ENCODE assay signal across 18 mouse cellular contexts in the genomic region with DNA sequence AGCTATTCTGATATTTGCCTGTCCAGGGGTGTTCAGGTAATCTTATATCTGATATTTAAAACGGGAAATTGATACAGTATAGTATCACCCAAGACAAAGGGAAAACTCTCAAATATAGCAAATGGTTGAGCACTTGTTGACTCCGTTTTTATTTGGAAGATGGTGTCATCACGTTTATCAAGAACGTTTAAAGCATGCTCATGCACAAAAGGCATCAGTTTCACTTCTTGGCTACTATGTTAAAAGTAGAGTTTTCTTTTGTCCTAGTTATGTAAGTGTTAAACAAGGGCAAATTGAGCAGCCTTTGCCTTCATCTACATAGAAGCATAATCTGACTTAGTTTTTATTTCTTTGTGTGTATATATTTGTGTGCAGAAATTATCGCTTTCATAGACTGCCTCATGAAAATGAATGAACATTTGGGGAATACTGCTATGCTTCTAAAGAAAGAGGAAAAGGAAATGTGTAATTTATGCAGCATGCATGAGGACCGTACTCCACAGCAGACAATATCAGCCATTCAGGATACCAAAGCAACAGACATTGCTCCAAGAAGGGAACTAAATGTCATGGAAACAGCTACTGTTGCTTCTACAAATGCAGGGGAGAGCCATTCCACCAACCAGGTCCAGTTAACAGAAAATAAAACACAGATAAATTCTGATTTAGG. TPM values are rescaled to one million over a fixed set of nuclear protein-coding genes. Genes with fewer than 3 reads are reported as not detected.
DNase-seq lines count a peak whose midpoint lies in the region; ATAC-seq lines count a peak whose summit lies in the region.
"Had no signal": no experiment of that assay in that cellular context is flagged by ENCODE, and none has a peak within 500 bp of the region (broad histone marks: within the 10 kb centered on the region; RNA-seq: fewer than 3 reads in every experiment).

A gene (plus strand): TSS at position 422 of the 670 bp plus-strand sequence.

- no peaks in the 10 kb centered on the region for H3K4me1 ChIP-seq in forebrain, embryonic 15.5 days
- H3K4me1 ChIP-seq in forebrain, embryonic 10.5 days, result no peaks in the 10 kb centered on the region
- H3K4me1 ChIP-seq in midbrain, embryonic 11.5 days (ENCODE audit: control insufficient read depth, insufficient read depth, low read length), result no peaks in the 10 kb centered on the region
- no peaks in the 10 kb centered on the region; the same call in 1 of the 2 replicates for H3K4me1 ChIP-seq in midbrain, embryonic 10.5 days
- no peaks in the 10 kb centered on the region for H3K4me1 ChIP-seq in neural tube, embryonic 14.5 days (ENCODE audit: control insufficient read depth, insufficient read depth, low read length)
- H3K4me1 ChIP-seq: lung, embryonic 15.5 days; stomach, embryonic 15.5 days had no signal

- H3K36me3 ChIP-seq in forebrain, embryonic 15.5 days, result no peaks in the 10 kb centered on the region
- no peaks in the 10 kb centered on the region for H3K36me3 ChIP-seq in forebrain, embryonic 10.5 days (replicated peaks)
- H3K36me3 ChIP-seq in midbrain, embryonic 11.5 days (ENCODE audit: control insufficient read depth, insufficient read depth, low read length), result no peaks in the 10 kb centered on the region
- no peaks in the 10 kb centered on the region for H3K36me3 ChIP-seq in midbrain, embryonic 10.5 days
- no peaks in the 10 kb centered on the region for H3K36me3 ChIP-seq in neural tube, embryonic 14.5 days (ENCODE audit: control insufficient read depth, insufficient read depth, low read length)
- H3K36me3 ChIP-seq: lung, embryonic 15.5 days; stomach, embryonic 15.5 days had no signal

- H3K4me3 ChIP-seq in forebrain, embryonic 15.5 days, result no peak within 1 kb of the TSS
- H3K4me3 ChIP-seq in forebrain, embryonic 10.5 days, result no peak within 1 kb of the TSS
- H3K4me3 ChIP-seq in midbrain, embryonic 11.5 days (ENCODE audit: low read depth, low read length), result no peak within 1 kb of the TSS
- no peak within 1 kb of the TSS for H3K4me3 ChIP-seq in midbrain, embryonic 10.5 days
- H3K4me3 ChIP-seq in neural tube, embryonic 14.5 days (ENCODE audit: low read depth, low read length), result no peak within 1 kb of the TSS
- H3K4me3 ChIP-seq: lung, embryonic 15.5 days; megakaryocyte, embryonic 14.5 days; stomach, embryonic 15.5 days had no signal

- 70% methylated on average over 6 of the region's 6 CpGs for WGBS in forebrain, embryonic 15.5 days
- 88% methylated on average over 6 of the region's 6 CpGs for WGBS in forebrain, embryonic 10.5 days
- WGBS in midbrain, embryonic 11.5 days, result 79% methylated on average over 6 of the region's 6 CpGs
- 83% methylated on average over 6 of the region's 6 CpGs for WGBS in midbrain, embryonic 10.5 days
- 50% methylated on average over 6 of the region's 6 CpGs for WGBS in neural tube, embryonic 14.5 days

- no peaks in the 10 kb centered on the region for H3K27me3 ChIP-seq in forebrain, embryonic 15.5 days
- H3K27me3 ChIP-seq in forebrain, embryonic 10.5 days (ENCODE audit: poor library complexity, severe bottlenecking), result no peaks in the 10 kb centered on the region
- H3K27me3 ChIP-seq in midbrain, embryonic 11.5 days (ENCODE audit: control insufficient read depth, insufficient read depth, low read length), result no peaks in the 10 kb centered on the region
- no peaks in the 10 kb centered on the region for H3K27me3 ChIP-seq in midbrain, embryonic 10.5 days (ENCODE audit: low read depth, poor library complexity, severe bottlenecking)
- H3K27me3 ChIP-seq in neural tube, embryonic 14.5 days (ENCODE audit: control insufficient read depth, insufficient read depth, low read length), result no peaks in the 10 kb centered on the region
- H3K27me3 ChIP-seq: lung, embryonic 15.5 days; megakaryocyte, embryonic 14.5 days; stomach, embryonic 15.5 days had no signal

- no peak within 1 kb of the TSS for H3K27ac ChIP-seq in forebrain, embryonic 15.5 days (replicated peaks)
- H3K27ac ChIP-seq in forebrain, embryonic 10.5 days, result no peak within 1 kb of the TSS
- no peak within 1 kb of the TSS for H3K27ac ChIP-seq in midbrain, embryonic 11.5 days (ENCODE audit: low read depth, low read length)
- no peak within 1 kb of the TSS for H3K27ac ChIP-seq in midbrain, embryonic 10.5 days (replicated peaks)
- peak within 1 kb of the TSS; percentile 28; the same call in 1 of the 2 replicates for H3K27ac ChIP-seq in neural tube, embryonic 14.5 days (ENCODE audit: low read depth, low read length)
- H3K27ac ChIP-seq: lung, embryonic 15.5 days; stomach, embryonic 15.5 days had no signal

- no peak within 1 kb of the TSS for H3K4me2 ChIP-seq in forebrain, embryonic 15.5 days (replicated peaks)
- no peak within 1 kb of the TSS for H3K4me2 ChIP-seq in midbrain, embryonic 11.5 days
- H3K4me2 ChIP-seq in neural tube, embryonic 14.5 days (ENCODE audit: low read depth, low read length), result no peak within 1 kb of the TSS
- H3K4me2 ChIP-seq: heart, embryonic 11.5 days; lung, embryonic 15.5 days; stomach, embryonic 15.5 days had no signal

- ATAC-seq in forebrain, embryonic 15.5 days (replicated peaks), result peak; percentile 68
- ATAC-seq in midbrain, embryonic 11.5 days (ENCODE audit: low FRiP score), result peak; percentile 84
- peak; percentile 85 for ATAC-seq in neural tube, embryonic 14.5 days (ENCODE audit: low read depth)

- intact Hi-C loops in left cerebral cortex, postnatal 14 days (cut with DNase I), result no loop called here

- H3K9me3 ChIP-seq in forebrain, embryonic 15.5 days, result 0 out of 2 replicates have a peak, but pooled peaks cover 3% of the 10 kb centered on the region
- peaks cover 2% of the 10 kb centered on the region; the same call in 1 of the 2 replicates for H3K9me3 ChIP-seq in forebrain, embryonic 10.5 days
- H3K9me3 ChIP-seq in midbrain, embryonic 11.5 days (ENCODE audit: control insufficient read depth, low read length), result no peaks in the 10 kb centered on the region
- peaks cover 2% of the 10 kb centered on the region; the same call in 1 of the 2 replicates for H3K9me3 ChIP-seq in midbrain, embryonic 10.5 days (replicated peaks)
- H3K9me3 ChIP-seq in neural tube, embryonic 14.5 days (ENCODE audit: control insufficient read depth, low read length), result peaks cover 1% of the 10 kb centered on the region
- H3K9me3 ChIP-seq: lung, embryonic 15.5 days; stomach, embryonic 15.5 days had no signal

- no peak for DNase-seq in forebrain, embryonic 10.5 days (ENCODE audit: extremely low spot score, low spot score)
- DNase-seq in midbrain, embryonic 11.5 days (ENCODE audit: low spot score, missing footprints), result no peak
- DNase-seq in midbrain, embryonic 10.5 days (ENCODE audit: low spot score), result no peak
- peak; percentile 7 to 46 for DNase-seq in left cerebral cortex, postnatal 14 days (ENCODE audit: low spot score in 2 of 2)
- no peak for DNase-seq in spleen, postnatal 10 days (ENCODE audit: low spot score in 2 of 2)
- DNase-seq in right cerebral cortex, postnatal 36 days (ENCODE audit: low spot score in 2 of 2), result no peak
- DNase-seq: adrenal gland, postnatal 10 days; gastrocnemius, postnatal 10 days; kidney, adult 9 months; right cerebral cortex, postnatal 25 days had no signal

- no peak within 1 kb of the TSS for H3K9ac ChIP-seq in forebrain, embryonic 15.5 days (replicated peaks)
- no peak within 1 kb of the TSS for H3K9ac ChIP-seq in midbrain, embryonic 11.5 days (ENCODE audit: low read length)
- H3K9ac ChIP-seq in neural tube, embryonic 14.5 days (replicated peaks; ENCODE audit: low read depth, low read length), result no peak within 1 kb of the TSS
- H3K9ac ChIP-seq: lung, embryonic 15.5 days; stomach, embryonic 15.5 days had no signal

RNA-seq across cellular contexts. Expression of the gene that starts here (rescaled TPM):
- not detected in 2 replicates for polyA plus RNA-seq in forebrain, embryonic 15.5 days (2015; fragmentation: Nextera tagmentation; extraction: Ambion mirVana)
- not detected in 2 replicates for polyA plus RNA-seq in forebrain, embryonic 10.5 days (2016; fragmentation: Nextera tagmentation; extraction: Ambion mirVana)
- polyA plus RNA-seq in midbrain, embryonic 11.5 days (2014; fragmentation: Nextera tagmentation; extraction: Ambion mirVana), result not detected in 2 replicates
- not detected in 2 replicates for polyA plus RNA-seq in midbrain, embryonic 10.5 days (2016; fragmentation: Nextera tagmentation; extraction: Ambion mirVana)
- not detected for total RNA-seq in left cerebral cortex, postnatal 14 days (2021)
- not detected in 2 replicates for polyA plus RNA-seq in neural tube, embryonic 14.5 days (2014; fragmentation: Nextera tagmentation; extraction: Ambion mirVana)
- total RNA-seq: adrenal gland, postnatal 10 days; gastrocnemius, postnatal 10 days; hematopoietic stem cell, adult 5-6 weeks; liver, adult 2 months had no signal
- polyA plus RNA-seq: liver, adult 2 months; lung, embryonic 15.5 days; stomach, embryonic 15.5 days had no signal

Comparison
In these comparisons a context has a peak if more than half of its experiments do, and no peak if none do; other contexts are left out.
1. Peak in ATAC-seq in forebrain, embryonic 15.5 days; RNA of the gene not detected or under 1 TPM.
2. Peak in ATAC-seq in midbrain, embryonic 11.5 days; RNA of the gene not detected or under 1 TPM.
3. Peak in DNase-seq in left cerebral cortex, postnatal 14 days; RNA of the gene not detected or under 1 TPM.
4. Peak in ATAC-seq and H3K27ac ChIP-seq in neural tube, embryonic 14.5 days; RNA of the gene not detected or under 1 TPM.